Mouse (Mus musculus): ENCODE data around the gene AV320801.
"Not testable (repeated sequence)": the region's sequence is repeated elsewhere in the genome, so short reads cannot be mapped to it uniquely, and the experiment has no call there.

DNA sequence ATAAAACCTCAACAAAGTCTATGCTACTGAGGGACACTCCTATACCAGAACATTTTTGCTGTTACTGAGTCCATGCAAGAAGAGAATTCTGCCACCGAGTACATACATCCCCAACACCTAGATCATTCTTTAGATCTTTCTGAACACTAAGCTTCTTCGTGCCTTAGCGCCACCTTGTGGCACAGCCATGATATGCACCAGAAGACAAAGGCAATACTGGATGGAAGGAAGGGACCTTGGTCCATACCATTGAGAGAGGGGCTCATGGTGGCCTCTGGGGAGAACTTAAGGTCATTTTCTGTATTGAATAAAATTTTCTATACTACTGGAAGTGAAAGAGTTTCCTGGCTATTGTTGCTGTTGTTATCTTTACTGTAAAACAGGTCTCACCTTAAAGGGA, 11.2 kb upstream of the AV320801 start:
- not testable (repeated sequence) for TF ChIP-seq GATA1 (IDR thresholded peaks at IDR 0.05; ENCODE audit: borderline replicate concordance, low read length); FLI1 (IDR thresholded peaks at IDR 0.05; ENCODE audit: low read length)

Data from megakaryocyte, embryonic 14.5 days (primary cell).